Mouse (Mus musculus) limb, embryonic 13.5 days (tissue): ENCODE results near the gene Mtmr1. TPM values are rescaled to one million over a fixed set of nuclear protein-coding genes. Genes with fewer than 3 reads are reported as not detected.

ENCODE experiments used
- ATAC-seq: fragments of 200-750 bp; cut with Nextera tagmentation; 2 replicates; pipeline ENCODE4 v1.8.0; 2017; ENCODE audit warnings: low read depth, moderate number of reproducible peaks, moderate TSS enrichment; ENCODE audit not compliant: low FRiP score
- H3K27ac ChIP-seq: fragments of 300-500 bp; sonication (generic); 2 replicates; pipeline ENCODE4 v1.5.1; 2015; ENCODE audit warnings: inconsistent platforms, mild to moderate bottlenecking, moderate library complexity
- H3K27me3 ChIP-seq: fragments of 300-500 bp; sonication (generic); 2 replicates; pipeline ENCODE4 v1.6.1; 2015; ENCODE audit warnings: mild to moderate bottlenecking, inconsistent platforms
- H3K36me3 ChIP-seq: fragments of 300-500 bp; sonication (generic); 2 replicates; pipeline ENCODE4 v1.6.1; 2015; ENCODE audit warnings: inconsistent platforms, mild to moderate bottlenecking, moderate library complexity
- H3K4me1 ChIP-seq: fragments of 300-500 bp; sonication (generic); 2 replicates; pipeline ENCODE4 v1.6.1; 2015; ENCODE audit warnings: inconsistent platforms
- H3K4me2 ChIP-seq: fragments of 300-500 bp; sonication (generic); replicated peaks from 2 replicates; pipeline ENCODE4 v1.6.1; 2015; ENCODE audit warnings: inconsistent platforms, mild to moderate bottlenecking, moderate library complexity
- H3K4me3 ChIP-seq: fragments of 300-500 bp; sonication (generic); 2 replicates; pipeline ENCODE4 v1.5.1; 2015; ENCODE audit warnings: moderate library complexity, mild to moderate bottlenecking, inconsistent platforms
- H3K9ac ChIP-seq: fragments of 300-500 bp; sonication (generic); 2 replicates; pipeline ENCODE4 v1.6.1; 2015; ENCODE audit warnings: mild to moderate bottlenecking, inconsistent platforms
- H3K9me3 ChIP-seq: fragments of 300-500 bp; sonication (generic); 2 replicates; pipeline ENCODE4 v1.6.1; 2016; ENCODE audit warnings: inconsistent platforms
- WGBS: fragments of 180-500 bp; shearing (Covaris S2); methylation state at CpG from one replicate; pipeline ENCODE4 v1.1.7; 2015; 5-methylcytosine and 5-hydroxymethylcytosine counted together
- polyA plus RNA-seq: library from polyadenylated mRNA; unstranded; fragments of >200 nt; fragmentation: Nextera tagmentation; extraction: Ambion mirVana; gene quantifications from 2 replicates; pipeline ENCODE4 v1.2.1, GENCODE M21; 2015

Mtmr1 gene
- polyA plus RNA-seq, 1 experiment from 2014 or later: 8.9 TPM

GRCm38 (mm10) chrX:71456078-71456737 lies 91.6 kb downstream of the Mtmr1 start:
- H3K36me3 ChIP-seq: 0 out of 2 replicates have a peak, but pooled peaks cover 2% of the 10 kb centered on the region
- ATAC-seq: no peak
- no peak overlapping the region for H3K4me3 ChIP-seq
- no peak overlapping the region for H3K27ac ChIP-seq
- 85% methylated on average over 6 of the region's 6 CpGs for WGBS
- H3K9me3 ChIP-seq: no peaks in the 10 kb centered on the region
- no peaks in the 10 kb centered on the region for H3K4me1 ChIP-seq
- H3K27me3 ChIP-seq: no peaks in the 10 kb centered on the region
- no peak overlapping the region for H3K4me2 ChIP-seq
- H3K9ac ChIP-seq: no peak overlapping the region

GRCm38 (mm10) chrX:71464138-71464826 lies 99.7 kb downstream of the Mtmr1 start:
- Histone ChIP-seq H3K4me2 (no peak overlapping the region), H3K27me3 (no peaks in the 10 kb centered on the region), H3K9ac (no peak overlapping the region), H3K27ac (no peak overlapping the region), H3K4me3 (no peak overlapping the region), H3K4me1 (no peaks in the 10 kb centered on the region), H3K36me3 (no peaks in the 10 kb centered on the region), H3K9me3 (no peaks in the 10 kb centered on the region)
- ATAC-seq: no peak
- WGBS: 81% methylated on average over 7 of the region's 7 CpGs

GRCm38 (mm10) chrX:71465417-71465816 lies 100.9 kb downstream of the Mtmr1 start:
- Histone ChIP-seq H3K9ac (no peak overlapping the region), H3K4me3 (no peak overlapping the region), H3K27ac (no peak overlapping the region), H3K4me1 (no peaks in the 10 kb centered on the region), H3K9me3 (no peaks in the 10 kb centered on the region), H3K27me3 (no peaks in the 10 kb centered on the region), H3K36me3 (no peaks in the 10 kb centered on the region), H3K4me2 (no peak overlapping the region)
- no peak for ATAC-seq
- 91% methylated on average over 1 of the region's 1 CpGs for WGBS

GRCm38 (mm10) chrX:71467491-71467890 lies 102.9 kb downstream of the Mtmr1 start:
- H3K27me3 ChIP-seq: no peaks in the 10 kb centered on the region
- no peak for ATAC-seq
- WGBS: 80% methylated on average over 3 of the region's 3 CpGs

More at GRCm38 (mm10) chrX:71467491-71467890, 102.9 kb downstream of the Mtmr1 start:
- no peaks in the 10 kb centered on the region for H3K36me3 ChIP-seq
- no peaks in the 10 kb centered on the region for H3K9me3 ChIP-seq
- no peak overlapping the region for H3K9ac ChIP-seq
- no peak overlapping the region for H3K4me2 ChIP-seq
- H3K4me1 ChIP-seq: no peaks in the 10 kb centered on the region
- H3K27ac ChIP-seq: no peak overlapping the region
- H3K4me3 ChIP-seq: no peak overlapping the region

Other genes with a start within 250 kb of the Mtmr1 start
- 2.9 and 3.4 TPM in 2 replicates for gene Mtm1, start 154.0 kb upstream of the Mtmr1 start, polyA plus RNA-seq
- gene Cd99l2, start 128.1 kb downstream of the Mtmr1 start, polyA plus RNA-seq: 32.7 and 33.0 TPM in 2 replicates
- gene Hmgb3, start 191.2 kb downstream of the Mtmr1 start, polyA plus RNA-seq: 388 and 423 TPM in 2 replicates